Mouse (Mus musculus) brain, embryonic 14.5 days (tissue): ENCODE data around the gene March7.

Source experiments
- CTCF ChIP-seq: fragments of 200-500 bp; IDR thresholded peaks from 2 replicates; pipeline ENCODE4 v1.5.1; 2012; ENCODE audit warnings: inconsistent platforms, mild to moderate bottlenecking, moderate library complexity, borderline replicate concordance; ENCODE audit not compliant: insufficient read depth, insufficient read length; ENCODE audit errors: extremely low read depth
- POLR2A ChIP-seq: fragments of 200-500 bp; IDR thresholded peaks from 2 replicates; pipeline ENCODE4 v1.6.1; 2012; ENCODE audit warnings: mild to moderate bottlenecking, inconsistent platforms, borderline replicate concordance; ENCODE audit not compliant: poor library complexity, insufficient read depth, insufficient read length, severe bottlenecking; ENCODE audit errors: extremely low read depth

- TF ChIP-seq POLR2A = no peak
- no peak for TF ChIP-seq CTCF
These were observed 73.6 kb downstream of the March7 start for GRCm38 (mm10) chr2:60283208-60283750.
